Mouse (Mus musculus) liver, postnatal 0 days (tissue): ENCODE measurements around the gene Proser2.

Source experiments
- CTCF ChIP-seq: sonication (generic); IDR thresholded peaks from 2 replicates; pipeline ENCODE4 v1.5.1; 2016; ENCODE audit warnings: antibody characterized with exemption, low read depth
- EP300 ChIP-seq: IDR thresholded peaks from 2 replicates; pipeline ENCODE4 v1.6.1; 2016; ENCODE audit warnings: antibody characterized with exemption, low read depth, mild to moderate bottlenecking

DNA sequence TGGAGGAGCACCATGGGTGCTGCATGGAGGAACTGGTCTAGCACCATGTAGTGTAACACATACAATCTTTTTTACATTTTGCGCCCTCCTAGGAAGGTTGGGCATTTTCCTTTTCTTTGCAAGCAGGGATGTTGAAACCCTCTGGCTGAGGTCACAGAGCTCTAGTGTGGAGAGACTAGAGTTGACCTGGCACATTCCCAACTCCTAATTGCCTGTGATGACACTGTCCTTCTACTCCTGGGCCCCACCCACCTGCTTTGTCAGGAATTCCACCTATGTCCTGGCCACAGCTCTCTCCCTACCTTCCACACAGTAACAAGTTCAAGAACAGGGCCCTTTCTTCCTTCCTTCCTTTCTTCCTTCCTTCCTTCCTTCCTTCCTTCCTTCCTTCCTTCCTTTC, 46.3 kb downstream of the Proser2 start:
- TF ChIP-seq CTCF (no peak), EP300 (no peak)
